Mouse (Mus musculus): ENCODE data around the gene Bloc1s3. TPM values are rescaled to one million over a fixed set of nuclear protein-coding genes. Genes with fewer than 3 reads are reported as not detected.

The Bloc1s3 gene
- polyA plus RNA-seq, 1 experiment from 2014 or later: 3.4 TPM

GRCm38 (mm10) chr7:19460500-19460899, 47.7 kb downstream of the Bloc1s3 start:
- ATAC-seq: no peak
- H3K9ac ChIP-seq (ENCODE audit: low read depth, low read length): no peak overlapping the region
- WGBS: 37% methylated on average over 1 of the region's 1 CpGs
- no peaks in the 10 kb centered on the region for H3K27me3 ChIP-seq (replicated peaks; ENCODE audit: control insufficient read depth, insufficient read depth, low read length)
- no peak overlapping the region for H3K4me3 ChIP-seq (ENCODE audit: low read depth, low read length)
- no peaks in the 10 kb centered on the region for H3K9me3 ChIP-seq (ENCODE audit: control insufficient read depth)
- no peaks in the 10 kb centered on the region; the same call in 1 of the 2 replicates for H3K36me3 ChIP-seq (ENCODE audit: control insufficient read depth, insufficient read depth)
- no peak for TF ChIP-seq CTCF (IDR thresholded peaks at IDR 0.05; ENCODE audit: low read depth)
- no peaks in the 10 kb centered on the region for H3K4me1 ChIP-seq (replicated peaks; ENCODE audit: control insufficient read depth, insufficient read depth, low read length)
- H3K27ac ChIP-seq (ENCODE audit: low read depth, low read length): no peak overlapping the region
- H3K4me2 ChIP-seq (replicated peaks; ENCODE audit: low read depth): no peak overlapping the region

- WGBS: 27% methylated on average over 6 of the region's 6 CpGs
- peak; percentile 24; the same call in 1 of the 2 replicates for ATAC-seq
- no peaks in the 10 kb centered on the region for H3K9me3 ChIP-seq (ENCODE audit: control insufficient read depth)
Observed at GRCm38 (mm10) chr7:19459144-19459870, 48.9 kb downstream of the Bloc1s3 start.

GRCm38 (mm10) chr7:19458591-19459111, 49.5 kb downstream of the Bloc1s3 start, which contains the start of gene Mark4:
TSS of gene Mark4 (minus strand) at chr7:19458821.
- peak within 1 kb of the TSS; percentile 66; the same call in 1 of the 2 replicates for H3K27ac ChIP-seq (ENCODE audit: low read depth, low read length)
- H3K4me2 ChIP-seq (replicated peaks; ENCODE audit: low read depth): peak within 1 kb of the TSS; percentile 95
- H3K9ac ChIP-seq (ENCODE audit: low read depth, low read length): peak within 1 kb of the TSS; percentile 94
- no peaks in the 10 kb centered on the region for H3K4me1 ChIP-seq (replicated peaks; ENCODE audit: control insufficient read depth, insufficient read depth, low read length)
- peak; percentile 79 for ATAC-seq
- H3K36me3 ChIP-seq (ENCODE audit: control insufficient read depth, insufficient read depth): no peaks in the 10 kb centered on the region; the same call in 1 of the 2 replicates
- 1% methylated on average over 34 of the region's 42 CpGs for WGBS
- H3K4me3 ChIP-seq (ENCODE audit: low read depth, low read length): peak within 1 kb of the TSS; percentile 92
- peak; percentile 11; the same call in 1 of the 2 replicates for TF ChIP-seq CTCF (IDR thresholded peaks at IDR 0.05; ENCODE audit: low read depth)
- H3K9me3 ChIP-seq (ENCODE audit: control insufficient read depth): no peaks in the 10 kb centered on the region
- no peaks in the 10 kb centered on the region for H3K27me3 ChIP-seq (replicated peaks; ENCODE audit: control insufficient read depth, insufficient read depth, low read length)

More at GRCm38 (mm10) chr7:19459144-19459870, 48.9 kb downstream of the Bloc1s3 start:
- Histone ChIP-seq H3K4me2 (replicated peaks; ENCODE audit: low read depth) (peak overlapping the region; percentile 95), H3K4me3 (ENCODE audit: low read depth, low read length) (peak overlapping the region; percentile 92), H3K27ac (ENCODE audit: low read depth, low read length) (no peak overlapping the region), H3K9ac (ENCODE audit: low read depth, low read length) (peak overlapping the region; percentile 94), H3K4me1 (replicated peaks; ENCODE audit: control insufficient read depth, insufficient read depth, low read length) (no peaks in the 10 kb centered on the region), H3K36me3 (ENCODE audit: control insufficient read depth, insufficient read depth) (no peaks in the 10 kb centered on the region; the same call in 1 of the 2 replicates), H3K27me3 (replicated peaks; ENCODE audit: control insufficient read depth, insufficient read depth, low read length) (no peaks in the 10 kb centered on the region)
- TF ChIP-seq CTCF (IDR thresholded peaks at IDR 0.05; ENCODE audit: low read depth): no peak

DNA sequence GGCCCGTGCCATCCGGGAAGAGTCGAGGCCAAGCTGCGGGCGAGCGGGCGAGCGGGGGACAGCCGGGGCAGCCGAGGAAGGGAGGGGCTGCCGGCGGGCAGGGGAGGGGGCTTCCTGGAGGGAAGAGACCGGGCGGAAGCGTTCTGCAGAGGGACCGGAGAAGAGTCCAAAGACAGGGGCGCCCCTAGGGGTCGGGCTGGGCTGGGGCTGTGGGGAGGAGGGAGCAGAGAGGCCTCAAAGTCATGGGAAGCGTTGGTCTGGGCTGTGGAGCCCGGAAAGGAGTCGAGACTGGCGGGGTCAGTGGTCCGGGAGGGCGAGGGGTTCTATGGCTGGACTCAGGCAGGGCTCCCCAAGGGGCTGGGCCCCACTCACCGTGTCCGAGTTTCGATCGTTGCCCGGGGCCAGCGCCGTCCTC, 50.1 kb downstream of the Bloc1s3 start:
- no peaks in the 10 kb centered on the region for H3K4me1 ChIP-seq (replicated peaks; ENCODE audit: control insufficient read depth, insufficient read depth, low read length)
- peak overlapping the region; percentile 66; the same call in 1 of the 2 replicates for H3K27ac ChIP-seq (ENCODE audit: low read depth, low read length)
- H3K4me3 ChIP-seq (ENCODE audit: low read depth, low read length): peak overlapping the region; percentile 92
- peak; percentile 66 for TF ChIP-seq CTCF (IDR thresholded peaks at IDR 0.05; ENCODE audit: low read depth)
- no peaks in the 10 kb centered on the region for H3K27me3 ChIP-seq (replicated peaks; ENCODE audit: control insufficient read depth, insufficient read depth, low read length)
- H3K9me3 ChIP-seq (ENCODE audit: control insufficient read depth): no peaks in the 10 kb centered on the region
- peak; percentile 55 for ATAC-seq
- WGBS: under 1% methylated on average over 27 of the region's 31 CpGs
- peak overlapping the region; percentile 94 for H3K9ac ChIP-seq (ENCODE audit: low read depth, low read length)
- H3K36me3 ChIP-seq (ENCODE audit: control insufficient read depth, insufficient read depth): no peaks in the 10 kb centered on the region; the same call in 1 of the 2 replicates
- peak overlapping the region; percentile 95 for H3K4me2 ChIP-seq (replicated peaks; ENCODE audit: low read depth)

- WGBS: 11% methylated on average over 14 of the region's 14 CpGs
- H3K4me2 ChIP-seq (replicated peaks; ENCODE audit: low read depth): peak overlapping the region; percentile 95
- TF ChIP-seq CTCF (IDR thresholded peaks at IDR 0.05; ENCODE audit: low read depth): no peak
- H3K4me3 ChIP-seq (ENCODE audit: low read depth, low read length): peak overlapping the region; percentile 92
- no peaks in the 10 kb centered on the region for H3K4me1 ChIP-seq (replicated peaks; ENCODE audit: control insufficient read depth, insufficient read depth, low read length)
- no peaks in the 10 kb centered on the region for H3K27me3 ChIP-seq (replicated peaks; ENCODE audit: control insufficient read depth, insufficient read depth, low read length)
- peak overlapping the region; percentile 94 for H3K9ac ChIP-seq (ENCODE audit: low read depth, low read length)
- ATAC-seq: peak; percentile 4
- H3K36me3 ChIP-seq (ENCODE audit: control insufficient read depth, insufficient read depth): no peaks in the 10 kb centered on the region; the same call in 1 of the 2 replicates
- no peaks in the 10 kb centered on the region for H3K9me3 ChIP-seq (ENCODE audit: control insufficient read depth)
- peak overlapping the region; percentile 66; the same call in 1 of the 2 replicates for H3K27ac ChIP-seq (ENCODE audit: low read depth, low read length)
Observed at GRCm38 (mm10) chr7:19457414-19458071, 50.6 kb downstream of the Bloc1s3 start.

DNA sequence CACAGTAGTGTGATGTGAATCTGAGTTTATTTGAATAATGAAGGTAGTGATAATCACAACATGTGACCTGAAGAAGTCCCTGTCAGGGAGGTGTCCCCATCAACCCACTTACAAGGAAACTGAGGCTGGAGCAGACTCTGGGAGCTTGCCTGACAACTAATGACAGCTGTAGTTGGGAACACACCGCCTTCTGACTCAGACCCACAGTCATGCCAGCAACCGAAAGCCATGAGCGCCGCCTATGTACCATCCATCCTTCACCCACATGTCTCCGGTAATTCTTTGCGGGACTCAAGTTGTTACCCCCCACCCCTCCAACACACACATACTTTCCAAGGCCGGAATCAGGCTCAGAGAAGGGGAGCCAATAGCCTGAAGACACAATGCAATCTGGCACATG, 51.5 kb downstream of the Bloc1s3 start:
- no peak overlapping the region for H3K4me3 ChIP-seq (ENCODE audit: low read depth, low read length)
- WGBS: 95% methylated on average over 7 of the region's 7 CpGs
- ATAC-seq: no peak

More for the DNA sequence above, 51.5 kb downstream of the Bloc1s3 start:
- no peak for TF ChIP-seq CTCF (IDR thresholded peaks at IDR 0.05; ENCODE audit: low read depth)
- H3K4me1 ChIP-seq (replicated peaks; ENCODE audit: control insufficient read depth, insufficient read depth, low read length): no peaks in the 10 kb centered on the region
- H3K27ac ChIP-seq (ENCODE audit: low read depth, low read length): no peak overlapping the region
- H3K9me3 ChIP-seq (ENCODE audit: control insufficient read depth): no peaks in the 10 kb centered on the region
- H3K4me2 ChIP-seq (replicated peaks; ENCODE audit: low read depth): no peak overlapping the region
- H3K27me3 ChIP-seq (replicated peaks; ENCODE audit: control insufficient read depth, insufficient read depth, low read length): no peaks in the 10 kb centered on the region
- peaks cover 4% of the 10 kb centered on the region; the same call in 1 of the 2 replicates for H3K36me3 ChIP-seq (ENCODE audit: control insufficient read depth, insufficient read depth)
- H3K9ac ChIP-seq (ENCODE audit: low read depth, low read length): no peak overlapping the region
